Mouse (Mus musculus): ENCODE data around the gene Frs3. TPM values are rescaled to one million over a fixed set of nuclear protein-coding genes. Genes with fewer than 3 reads are reported as not detected.

The Frs3 gene
- polyA plus RNA-seq, 1 experiment: 2.7 TPM

DNA sequence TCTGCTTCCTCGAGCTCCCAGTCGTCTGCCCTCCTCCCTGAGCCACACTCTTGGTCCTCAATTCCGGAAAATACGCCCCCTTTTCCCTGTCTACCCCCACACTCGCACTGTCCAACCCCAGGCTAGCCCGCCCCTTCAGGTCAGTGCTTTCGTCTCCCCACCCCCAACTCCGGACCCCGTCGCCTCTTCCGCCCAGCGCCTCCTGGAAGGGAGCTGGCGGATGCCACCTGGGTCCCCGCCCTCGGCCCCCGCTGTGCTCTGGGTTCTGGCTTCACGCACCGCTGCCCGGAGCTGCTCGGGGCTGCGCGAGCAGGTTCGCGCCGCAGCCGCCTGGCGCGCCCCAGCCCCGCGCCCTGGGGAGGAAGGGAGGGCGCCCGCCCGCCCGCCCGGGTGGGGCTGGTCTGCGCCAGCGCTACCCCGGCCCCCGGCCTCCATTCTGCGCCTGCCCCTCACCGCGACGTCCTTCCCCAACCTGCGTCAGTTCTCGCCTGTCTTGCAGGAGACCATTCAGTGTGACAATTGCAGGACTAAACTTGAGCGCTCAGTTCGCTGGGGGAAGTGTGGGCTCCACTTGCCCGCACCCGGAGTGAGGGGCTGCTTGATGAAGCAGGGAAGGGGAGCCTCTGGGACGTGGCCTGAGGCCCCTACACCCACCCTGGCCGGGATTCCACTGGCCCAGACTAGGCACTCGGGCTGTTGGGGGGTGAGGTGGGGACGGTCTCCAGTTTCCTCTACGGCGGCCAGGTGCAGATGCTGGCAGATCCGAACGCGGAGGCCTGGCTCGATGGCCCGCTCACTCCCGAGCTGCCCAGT is 49.4 kb downstream of the Frs3 start:
- TF ChIP-seq CTCF (IDR thresholded peaks at IDR 0.05; ENCODE audit: borderline replicate concordance, insufficient read depth, low read length) (no peak), POLR2A (IDR thresholded peaks at IDR 0.05; ENCODE audit: low read depth, low read length) (no peak)
- H3K4me3 ChIP-seq (ENCODE audit: insufficient read depth, low read length): peak overlapping the region; percentile 55
- no peak overlapping the region for H3K27ac ChIP-seq (ENCODE audit: insufficient read depth, low read length)
- H3K4me1 ChIP-seq (ENCODE audit: control insufficient read depth, insufficient read depth, low read length): no peaks in the 10 kb centered on the region

DNA sequence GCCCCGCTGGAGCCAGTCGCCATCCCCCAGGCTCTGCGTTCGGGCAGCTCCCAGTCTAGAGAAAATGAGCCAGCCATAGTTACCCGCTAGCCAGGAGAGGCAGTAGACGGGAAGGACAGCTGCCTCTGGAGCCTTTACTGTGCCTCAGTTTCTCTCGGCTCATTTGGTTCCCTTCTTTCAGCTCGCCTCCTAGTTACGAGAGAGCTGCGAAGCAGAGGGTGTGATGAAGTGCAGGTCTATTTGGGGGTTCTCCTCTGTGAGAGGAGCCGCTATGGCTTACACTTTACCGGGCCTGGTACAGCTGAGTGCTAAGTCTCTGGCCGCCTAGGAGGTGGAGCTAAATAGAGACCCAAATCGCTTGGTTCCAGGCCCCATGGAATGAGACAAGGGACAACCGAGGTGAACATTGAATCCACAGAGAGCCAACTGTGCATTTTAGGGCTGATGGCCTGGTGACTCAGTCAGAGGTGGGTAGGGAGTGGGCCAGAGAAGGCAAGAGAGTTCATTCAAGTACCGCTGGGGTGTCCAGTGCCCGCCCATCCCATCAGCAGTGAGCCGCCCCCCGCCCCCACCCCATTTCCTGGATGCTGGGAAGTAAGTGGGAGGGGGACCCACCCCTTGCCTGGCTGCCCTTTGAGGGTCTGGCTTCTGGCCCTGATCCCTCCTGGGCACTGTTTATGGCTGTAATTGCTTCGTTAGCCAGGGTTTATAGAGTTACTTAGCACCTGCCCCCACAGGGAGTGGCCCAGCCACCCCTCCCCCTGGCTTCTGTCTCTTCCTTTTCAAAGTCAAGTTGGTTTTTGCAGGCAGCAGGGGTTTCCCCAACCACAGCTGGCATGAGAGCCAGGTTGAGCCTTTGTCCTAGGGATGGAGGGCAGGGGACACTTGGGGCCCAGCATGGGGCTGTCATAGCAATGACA is 50.3 kb downstream of the Frs3 start:
- no peak overlapping the region for H3K27ac ChIP-seq (ENCODE audit: insufficient read depth, low read length)
- H3K4me3 ChIP-seq (ENCODE audit: insufficient read depth, low read length): peak overlapping the region; percentile 55
- H3K4me1 ChIP-seq (ENCODE audit: control insufficient read depth, insufficient read depth, low read length): no peaks in the 10 kb centered on the region
- TF ChIP-seq CTCF (IDR thresholded peaks at IDR 0.05; ENCODE audit: borderline replicate concordance, insufficient read depth, low read length) (no peak), POLR2A (IDR thresholded peaks at IDR 0.05; ENCODE audit: low read depth, low read length) (peak; percentile 30; the same call in 1 of the 2 replicates)

DNA sequence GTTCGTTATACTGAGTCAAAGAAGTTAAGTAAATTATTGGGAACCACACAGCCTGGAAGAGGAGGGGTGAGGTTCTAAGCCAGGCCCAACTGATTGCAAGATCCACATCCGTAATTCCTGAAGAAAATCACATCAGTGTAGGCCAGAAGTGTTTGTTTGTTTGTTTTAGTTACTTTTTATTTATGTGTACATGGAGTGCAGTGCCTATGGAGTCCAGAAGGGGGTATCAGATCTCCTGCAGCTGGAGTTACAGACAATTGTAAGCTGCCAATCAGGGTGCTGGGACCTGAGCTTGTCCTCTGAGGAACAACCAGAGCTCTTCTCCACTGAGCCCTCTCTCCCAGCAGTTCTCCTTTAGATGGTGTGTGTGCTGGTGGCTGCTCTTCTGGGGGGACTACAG is 51.4 kb downstream of the Frs3 start:
- Histone ChIP-seq H3K4me1 (ENCODE audit: control insufficient read depth, insufficient read depth, low read length) (no peaks in the 10 kb centered on the region), H3K27ac (ENCODE audit: insufficient read depth, low read length) (no peak overlapping the region), H3K4me3 (ENCODE audit: insufficient read depth, low read length) (no peak overlapping the region)
- TF ChIP-seq POLR2A (IDR thresholded peaks at IDR 0.05; ENCODE audit: low read depth, low read length) (no peak), CTCF (IDR thresholded peaks at IDR 0.05; ENCODE audit: borderline replicate concordance, insufficient read depth, low read length) (no peak)

DNA sequence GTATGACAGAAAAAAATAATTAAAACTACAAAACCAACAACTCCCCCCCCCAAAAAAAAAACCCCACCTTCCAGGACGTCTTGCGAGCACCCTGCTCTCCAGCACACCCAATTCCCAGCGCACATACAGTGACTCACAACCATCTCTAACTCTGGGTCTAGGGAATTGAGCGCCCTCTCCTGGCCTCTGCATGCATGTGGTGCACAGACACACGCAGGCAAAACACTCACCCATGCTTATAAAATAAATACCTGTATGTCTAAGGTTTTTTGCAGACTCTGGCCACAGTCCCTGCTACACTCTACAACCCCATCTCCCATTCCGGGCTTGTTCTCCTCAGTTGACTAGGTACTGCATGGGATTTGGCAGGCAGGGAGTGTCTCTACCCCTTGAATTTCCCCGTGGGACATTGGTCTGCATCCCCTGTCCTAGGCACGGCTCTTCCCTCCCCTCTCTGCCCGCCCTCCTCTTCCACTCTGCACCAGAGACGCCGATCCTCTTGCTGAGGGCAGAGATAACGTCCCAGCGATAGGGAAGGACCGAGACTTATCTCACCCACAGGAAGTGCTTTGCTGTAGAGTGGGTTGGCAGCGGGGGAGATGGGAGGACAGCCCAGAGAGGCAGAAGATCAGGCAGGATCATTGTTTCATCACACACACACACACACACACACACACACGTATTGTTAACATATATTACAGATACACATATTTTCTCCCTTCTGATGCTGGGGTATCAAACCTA is 54.3 kb downstream of the Frs3 start:
- TF ChIP-seq POLR2A (IDR thresholded peaks at IDR 0.05; ENCODE audit: low read depth, low read length) (no peak), CTCF (IDR thresholded peaks at IDR 0.05; ENCODE audit: borderline replicate concordance, insufficient read depth, low read length) (no peak)
- no peak overlapping the region for H3K4me3 ChIP-seq (ENCODE audit: insufficient read depth, low read length)
- no peaks in the 10 kb centered on the region for H3K4me1 ChIP-seq (ENCODE audit: control insufficient read depth, insufficient read depth, low read length)
- H3K27ac ChIP-seq (ENCODE audit: insufficient read depth, low read length): no peak overlapping the region

DNA sequence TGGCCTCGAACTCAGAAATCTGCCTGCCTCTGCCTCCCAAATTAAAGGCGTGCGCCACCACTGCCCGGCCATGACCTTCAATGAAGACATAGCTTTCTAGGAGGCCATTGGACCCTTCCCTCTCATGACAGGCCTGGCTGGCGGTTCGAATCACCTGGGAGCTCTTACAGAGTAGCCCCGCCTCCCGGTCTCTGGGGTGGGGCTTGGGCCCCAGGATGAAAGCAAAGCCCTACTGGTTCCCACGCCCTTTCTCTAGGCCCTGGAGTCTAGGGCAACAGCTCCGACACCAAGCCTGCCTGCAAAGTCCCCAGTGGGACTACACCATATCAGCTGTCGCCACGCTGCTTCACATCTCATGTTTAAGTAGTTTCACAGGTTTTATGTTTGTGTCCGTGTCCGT is 55.3 kb downstream of the Frs3 start:
- H3K27ac ChIP-seq (ENCODE audit: insufficient read depth, low read length): no peak overlapping the region
- TF ChIP-seq CTCF (IDR thresholded peaks at IDR 0.05; ENCODE audit: borderline replicate concordance, insufficient read depth, low read length): no peak
- no peak for TF ChIP-seq POLR2A (IDR thresholded peaks at IDR 0.05; ENCODE audit: low read depth, low read length)
- no peaks in the 10 kb centered on the region for H3K4me1 ChIP-seq (ENCODE audit: control insufficient read depth, insufficient read depth, low read length)

DNA sequence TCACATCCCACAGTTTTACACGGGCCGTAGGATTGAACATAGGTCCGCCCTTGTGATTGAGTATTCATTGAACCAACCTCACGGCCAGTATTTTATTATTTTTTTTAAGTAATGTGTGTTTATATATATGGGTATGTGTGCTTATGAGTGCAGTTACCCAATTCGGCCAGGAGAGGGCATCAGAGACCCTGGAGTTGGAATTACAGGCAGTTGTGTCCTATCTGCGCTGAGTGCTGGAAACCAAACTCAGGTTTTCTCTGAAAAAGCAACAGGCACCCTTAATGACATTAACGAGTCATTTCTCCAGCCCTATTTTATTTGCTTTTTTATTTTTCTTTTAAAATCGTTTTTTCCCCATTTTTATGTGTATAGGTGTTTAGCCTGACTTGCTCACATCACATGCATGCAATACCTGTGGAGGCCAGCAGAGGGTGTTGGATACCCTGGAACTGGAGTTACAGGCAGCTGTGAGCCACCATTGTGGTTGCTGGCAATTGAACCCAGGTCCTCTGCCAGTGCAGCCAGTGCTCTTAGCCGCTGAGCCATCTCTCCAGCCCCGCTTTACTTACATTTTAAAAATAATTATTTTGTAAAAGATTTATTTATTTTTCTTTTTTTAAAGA is 56.0 kb downstream of the Frs3 start:
- Histone ChIP-seq H3K27ac (ENCODE audit: insufficient read depth, low read length) (no peak overlapping the region), H3K4me1 (ENCODE audit: control insufficient read depth, insufficient read depth, low read length) (no peaks in the 10 kb centered on the region), H3K4me3 (ENCODE audit: insufficient read depth, low read length) (no peak overlapping the region)
- TF ChIP-seq POLR2A (IDR thresholded peaks at IDR 0.05; ENCODE audit: low read depth, low read length) (no peak), CTCF (IDR thresholded peaks at IDR 0.05; ENCODE audit: borderline replicate concordance, insufficient read depth, low read length) (no peak)

More for the DNA sequence above, 55.3 kb downstream of the Frs3 start:
- H3K4me3 ChIP-seq (ENCODE audit: insufficient read depth, low read length): no peak overlapping the region

DNA sequence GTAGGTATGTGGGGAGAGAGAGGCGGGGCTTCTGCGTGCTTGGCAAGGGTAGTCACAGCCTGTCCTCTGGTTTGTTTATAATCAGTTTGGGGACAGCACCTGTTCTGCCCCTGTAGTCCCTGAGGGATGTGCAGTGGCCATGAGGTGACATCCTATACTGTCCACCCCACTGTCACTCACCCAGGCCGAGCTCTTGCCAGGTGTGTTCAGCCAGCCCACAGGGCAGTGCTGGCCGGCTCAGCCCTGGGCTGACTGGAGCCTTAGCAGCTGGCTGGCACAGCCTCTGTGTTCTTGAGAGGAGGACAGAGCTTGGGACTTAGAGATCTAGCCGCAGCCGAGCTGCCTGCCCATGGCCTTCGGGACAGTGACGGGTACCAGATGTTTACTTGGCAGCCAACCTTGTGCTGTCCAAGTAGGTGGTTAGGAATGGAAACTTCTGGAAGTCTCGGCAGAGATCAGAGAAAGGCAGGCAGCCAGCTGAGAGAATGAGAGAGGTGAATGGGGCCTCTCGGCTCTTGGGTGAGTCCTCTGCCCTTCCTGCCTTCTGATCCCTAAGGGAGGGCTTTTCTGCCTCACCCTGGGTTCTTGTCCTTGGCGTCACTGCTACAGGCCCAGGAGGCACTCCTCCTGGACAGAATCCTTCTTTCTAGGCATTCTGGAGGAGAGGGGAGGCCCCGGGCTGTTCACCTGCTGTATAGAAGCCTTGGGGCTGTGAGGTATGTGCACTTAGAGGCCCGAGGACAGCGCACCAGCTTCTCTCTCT is 60.1 kb downstream of the Frs3 start:
- no peak overlapping the region for H3K27ac ChIP-seq (ENCODE audit: insufficient read depth, low read length)
- TF ChIP-seq CTCF (IDR thresholded peaks at IDR 0.05; ENCODE audit: borderline replicate concordance, insufficient read depth, low read length) (no peak), POLR2A (IDR thresholded peaks at IDR 0.05; ENCODE audit: low read depth, low read length) (no peak)
- H3K4me1 ChIP-seq (ENCODE audit: control insufficient read depth, insufficient read depth, low read length): peaks cover 2% of the 10 kb centered on the region; the same call in 1 of the 2 replicates
- no peak overlapping the region for H3K4me3 ChIP-seq (ENCODE audit: insufficient read depth, low read length)

DNA sequence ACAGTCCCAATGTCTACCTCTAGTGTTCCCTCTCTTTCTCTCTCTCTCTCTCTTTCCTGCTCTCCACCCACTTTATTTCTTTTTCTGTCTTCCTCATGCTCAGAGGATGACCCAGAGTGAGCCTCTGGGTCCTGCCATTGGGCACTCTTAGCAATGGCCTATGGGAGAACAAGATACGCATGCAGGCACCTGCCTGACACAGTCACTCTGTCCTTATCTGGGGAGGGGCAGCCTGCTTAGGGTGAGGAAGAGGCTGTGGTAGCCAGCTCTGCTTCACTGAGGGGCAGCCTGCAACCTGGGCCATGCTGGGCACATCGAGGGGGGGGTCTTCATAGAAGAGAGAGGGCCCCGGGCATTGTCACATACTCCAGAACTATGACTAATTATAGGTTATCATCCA is 60.8 kb downstream of the Frs3 start:
- H3K4me3 ChIP-seq (ENCODE audit: insufficient read depth, low read length): no peak overlapping the region
- TF ChIP-seq POLR2A (IDR thresholded peaks at IDR 0.05; ENCODE audit: low read depth, low read length): no peak
- peaks cover 2% of the 10 kb centered on the region; the same call in 1 of the 2 replicates for H3K4me1 ChIP-seq (ENCODE audit: control insufficient read depth, insufficient read depth, low read length)
- no peak overlapping the region for H3K27ac ChIP-seq (ENCODE audit: insufficient read depth, low read length)

Data from embryonic fibroblast, embryonic 13.5 days (primary cell).